Mouse (Mus musculus): ENCODE measurements around the gene Pik3r6. TPM values are rescaled to one million over a fixed set of nuclear protein-coding genes. Genes with fewer than 3 reads are reported as not detected.
A peak's percentile ranks its signal among the peaks of the same experiment; 100 is the strongest.

The Pik3r6 gene
- polyA plus RNA-seq, 1 experiment, result 4.0 TPM

DNA sequence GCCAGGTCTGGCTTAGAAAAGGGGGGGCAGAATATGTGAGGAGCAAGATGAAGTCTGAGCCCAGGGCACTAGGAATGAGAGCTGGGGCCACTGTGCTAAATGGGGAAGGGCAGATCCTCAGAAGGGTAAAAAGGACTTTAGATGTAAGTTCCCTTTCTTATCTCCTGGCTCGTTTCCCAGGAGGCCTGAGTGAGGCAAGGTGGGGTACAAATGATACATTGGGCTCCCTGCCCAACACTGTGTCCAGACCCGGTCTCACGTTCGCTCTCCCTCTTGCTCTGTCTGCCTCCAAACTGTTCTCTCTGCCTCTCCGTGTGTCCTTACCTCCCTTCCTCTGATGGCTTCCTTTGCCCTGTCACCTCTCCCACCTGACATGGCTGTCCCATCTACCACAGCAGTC lies 9.1 kb upstream of the Pik3r6 start:
- H3K4me1 ChIP-seq (ENCODE audit: control insufficient read depth, insufficient read depth, insufficient read length), result peaks cover 5% of the 10 kb centered on the region; the same call in 1 of the 2 replicates
- H3K27me3 ChIP-seq (ENCODE audit: control insufficient read depth, insufficient read depth, low read length), result no peaks in the 10 kb centered on the region
- no peak for DNase-seq (ENCODE audit: low read depth in 1 of 2, low spot score in 2 of 2)
- peaks cover 27% of the 10 kb centered on the region for H3K36me3 ChIP-seq (ENCODE audit: control insufficient read depth, insufficient read depth, low read length)
- no peak overlapping the region for H3K4me3 ChIP-seq (ENCODE audit: extremely low read depth, insufficient read depth, insufficient read length)
- TF ChIP-seq POLR2A (IDR thresholded peaks at IDR 0.05; ENCODE audit: low read depth, low read length) (no peak), CTCF (IDR thresholded peaks at IDR 0.05; ENCODE audit: extremely low read depth, insufficient read depth, insufficient read length, insufficient replicate concordance) (no peak)
- H3K27ac ChIP-seq (ENCODE audit: insufficient read depth, low read length), result no peak overlapping the region
- WGBS, result 65% methylated on average over 5 of the region's 5 CpGs

DNA sequence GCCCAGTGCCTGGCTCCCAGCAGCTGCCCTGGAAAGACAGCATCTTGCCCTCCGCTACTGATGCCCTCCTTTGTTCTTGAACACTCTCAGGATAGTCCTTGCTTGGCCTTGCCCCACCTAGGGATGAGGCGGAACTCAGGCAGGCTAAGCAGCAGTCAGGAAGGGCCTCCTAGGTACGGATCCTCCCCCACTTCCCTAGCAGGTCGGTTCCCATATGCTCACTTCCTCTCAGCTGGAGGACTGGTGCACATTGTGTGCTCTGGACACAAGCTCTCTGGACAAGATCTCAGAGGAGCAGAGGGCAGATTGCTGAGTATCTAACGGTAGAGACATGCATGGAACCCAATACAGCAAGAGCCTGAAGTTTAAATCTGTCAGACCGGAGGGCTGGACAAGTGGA lies 5.7 kb upstream of the Pik3r6 start:
- Histone ChIP-seq H3K27ac (ENCODE audit: insufficient read depth, low read length) (no peak overlapping the region), H3K36me3 (ENCODE audit: control insufficient read depth, insufficient read depth, low read length) (peaks cover 20% of the 10 kb centered on the region), H3K4me1 (ENCODE audit: control insufficient read depth, insufficient read depth, insufficient read length) (peaks cover 22% of the 10 kb centered on the region; the same call in 1 of the 2 replicates), H3K27me3 (ENCODE audit: control insufficient read depth, insufficient read depth, low read length) (no peaks in the 10 kb centered on the region), H3K4me3 (ENCODE audit: extremely low read depth, insufficient read depth, insufficient read length) (no peak overlapping the region)
- WGBS, result 58% methylated on average over 6 of the region's 6 CpGs
- TF ChIP-seq CTCF (IDR thresholded peaks at IDR 0.05; ENCODE audit: extremely low read depth, insufficient read depth, insufficient read length, insufficient replicate concordance) (no peak), POLR2A (IDR thresholded peaks at IDR 0.05; ENCODE audit: low read depth, low read length) (no peak)
- no peak for DNase-seq (ENCODE audit: low read depth in 1 of 2, low spot score in 2 of 2)

- H3K27ac ChIP-seq (ENCODE audit: insufficient read depth, low read length), result no peak overlapping the region
- no peak overlapping the region for H3K4me3 ChIP-seq (ENCODE audit: extremely low read depth, insufficient read depth, insufficient read length)
- no peaks in the 10 kb centered on the region for H3K27me3 ChIP-seq (ENCODE audit: control insufficient read depth, insufficient read depth, low read length)
- DNase-seq (ENCODE audit: low read depth in 1 of 2, low spot score in 2 of 2), result peak; percentile 86
- peaks cover 32% of the 10 kb centered on the region; the same call in 1 of the 2 replicates for H3K4me1 ChIP-seq (ENCODE audit: control insufficient read depth, insufficient read depth, insufficient read length)
- TF ChIP-seq CTCF (IDR thresholded peaks at IDR 0.05; ENCODE audit: extremely low read depth, insufficient read depth, insufficient read length, insufficient replicate concordance) (no peak), POLR2A (IDR thresholded peaks at IDR 0.05; ENCODE audit: low read depth, low read length) (no peak)
- WGBS, result 19% methylated on average over 11 of the region's 11 CpGs
- H3K36me3 ChIP-seq (ENCODE audit: control insufficient read depth, insufficient read depth, low read length), result peaks cover 12% of the 10 kb centered on the region; the same call in 1 of the 2 replicates
These were observed 4.3 kb upstream of the Pik3r6 start for GRCm38 (mm10) chr11:68498517-68498916.

- Histone ChIP-seq H3K36me3 (ENCODE audit: control insufficient read depth, insufficient read depth, low read length) (peaks cover 9% of the 10 kb centered on the region; the same call in 1 of the 2 replicates), H3K27ac (ENCODE audit: insufficient read depth, low read length) (no peak overlapping the region), H3K4me1 (ENCODE audit: control insufficient read depth, insufficient read depth, insufficient read length) (peaks cover 32% of the 10 kb centered on the region; the same call in 1 of the 2 replicates), H3K27me3 (ENCODE audit: control insufficient read depth, insufficient read depth, low read length) (no peaks in the 10 kb centered on the region), H3K4me3 (ENCODE audit: extremely low read depth, insufficient read depth, insufficient read length) (no peak overlapping the region)
- DNase-seq (ENCODE audit: low read depth in 1 of 2, low spot score in 2 of 2), result no peak
- TF ChIP-seq CTCF (IDR thresholded peaks at IDR 0.05; ENCODE audit: extremely low read depth, insufficient read depth, insufficient read length, insufficient replicate concordance) (no peak), POLR2A (IDR thresholded peaks at IDR 0.05; ENCODE audit: low read depth, low read length) (no peak)
- 15% methylated on average over 8 of the region's 8 CpGs for WGBS
These were observed 3.7 kb upstream of the Pik3r6 start for GRCm38 (mm10) chr11:68498999-68499699.

DNA sequence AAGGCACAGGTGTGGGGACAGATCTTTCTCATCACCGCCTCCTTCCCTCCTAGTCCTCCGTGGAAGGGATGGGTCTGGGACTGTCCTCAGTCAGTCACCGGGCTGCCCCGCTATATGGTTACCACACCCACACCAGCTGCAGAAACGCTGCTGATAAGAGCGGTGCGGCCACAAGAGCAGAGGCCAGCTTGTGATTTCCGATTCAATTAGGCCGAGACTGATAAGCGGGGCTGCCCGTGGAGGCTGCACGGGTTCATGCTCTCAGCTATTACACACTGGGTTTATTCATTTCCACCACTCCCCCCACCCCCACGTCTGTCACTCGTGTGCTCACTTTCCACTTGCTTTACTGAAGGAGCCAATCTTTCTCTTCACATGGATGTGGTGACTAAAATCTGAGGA lies 1.9 kb upstream of the Pik3r6 start:
- TF ChIP-seq POLR2A (IDR thresholded peaks at IDR 0.05; ENCODE audit: low read depth, low read length), result no peak
- no peak for TF ChIP-seq CTCF (IDR thresholded peaks at IDR 0.05; ENCODE audit: extremely low read depth, insufficient read depth, insufficient read length, insufficient replicate concordance)
- DNase-seq (ENCODE audit: low read depth in 1 of 2, low spot score in 2 of 2), result no peak
- WGBS, result 54% methylated on average over 14 of the region's 14 CpGs
- Histone ChIP-seq H3K4me3 (ENCODE audit: extremely low read depth, insufficient read depth, insufficient read length) (no peak overlapping the region), H3K4me1 (ENCODE audit: control insufficient read depth, insufficient read depth, insufficient read length) (peaks cover 32% of the 10 kb centered on the region; the same call in 1 of the 2 replicates), H3K36me3 (ENCODE audit: control insufficient read depth, insufficient read depth, low read length) (peaks cover 5% of the 10 kb centered on the region; the same call in 1 of the 2 replicates), H3K27ac (ENCODE audit: insufficient read depth, low read length) (no peak overlapping the region), H3K27me3 (ENCODE audit: control insufficient read depth, insufficient read depth, low read length) (no peaks in the 10 kb centered on the region; the same call in 1 of the 2 replicates)

GRCm38 (mm10) chr11:68502408-68502807 lies 411 bp upstream of the Pik3r6 start:
- H3K36me3 ChIP-seq (ENCODE audit: control insufficient read depth, insufficient read depth, low read length), result no peaks in the 10 kb centered on the region
- no peak for TF ChIP-seq POLR2A (IDR thresholded peaks at IDR 0.05; ENCODE audit: low read depth, low read length)
- TF ChIP-seq CTCF (IDR thresholded peaks at IDR 0.05; ENCODE audit: extremely low read depth, insufficient read depth, insufficient read length, insufficient replicate concordance), result no peak
- peaks cover 32% of the 10 kb centered on the region; the same call in 1 of the 2 replicates for H3K4me1 ChIP-seq (ENCODE audit: control insufficient read depth, insufficient read depth, insufficient read length)
- H3K4me3 ChIP-seq (ENCODE audit: extremely low read depth, insufficient read depth, insufficient read length), result no peak overlapping the region
- no peak for DNase-seq (ENCODE audit: low read depth in 1 of 2, low spot score in 2 of 2)
- H3K27me3 ChIP-seq (ENCODE audit: control insufficient read depth, insufficient read depth, low read length), result no peaks in the 10 kb centered on the region; the same call in 1 of the 2 replicates
- no peak overlapping the region for H3K27ac ChIP-seq (ENCODE audit: insufficient read depth, low read length)
- 38% methylated on average over 2 of the region's 2 CpGs for WGBS

DNA sequence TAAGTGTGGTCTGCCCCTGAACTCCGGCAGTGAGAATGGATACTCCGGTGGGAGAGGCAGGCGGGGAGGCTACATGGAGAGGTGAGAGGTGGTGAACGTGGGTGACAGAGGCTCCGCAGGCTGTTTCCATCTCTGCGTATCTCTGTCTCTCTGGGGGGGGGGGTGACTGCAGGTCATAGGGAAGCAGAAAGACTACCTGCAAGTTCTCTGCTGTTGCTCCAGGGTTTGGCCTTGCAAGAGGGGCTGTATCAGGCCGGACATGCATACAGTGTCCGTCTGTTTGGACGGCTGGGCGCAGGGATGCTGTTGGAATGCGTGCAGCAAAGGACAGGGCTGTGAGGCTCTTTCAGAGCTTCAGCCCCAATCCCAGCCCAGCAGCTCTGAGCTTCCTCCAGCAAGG lies 2.1 kb downstream of the Pik3r6 start:
- Histone ChIP-seq H3K36me3 (ENCODE audit: control insufficient read depth, insufficient read depth, low read length) (no peaks in the 10 kb centered on the region), H3K27me3 (ENCODE audit: control insufficient read depth, insufficient read depth, low read length) (no peaks in the 10 kb centered on the region; the same call in 1 of the 2 replicates), H3K4me3 (ENCODE audit: extremely low read depth, insufficient read depth, insufficient read length) (no peak overlapping the region), H3K27ac (ENCODE audit: insufficient read depth, low read length) (no peak overlapping the region), H3K4me1 (ENCODE audit: control insufficient read depth, insufficient read depth, insufficient read length) (peaks cover 16% of the 10 kb centered on the region; the same call in 1 of the 2 replicates)
- WGBS, result 91% methylated on average over 11 of the region's 11 CpGs
- TF ChIP-seq POLR2A (IDR thresholded peaks at IDR 0.05; ENCODE audit: low read depth, low read length), result no peak
- DNase-seq (ENCODE audit: low read depth in 1 of 2, low spot score in 2 of 2), result no peak
